Mouse (Mus musculus) embryonic fibroblast, embryonic 13.5 days (primary cell): ENCODE results near the gene Hoxa4. TPM values are rescaled to one million over a fixed set of nuclear protein-coding genes. Genes with fewer than 3 reads are reported as not detected.

Experiments
- H3K27ac ChIP-seq: 2 replicates; pipeline ENCODE4 v1.5.1; 2012; ENCODE audit warnings: low read length, control low read depth, inconsistent platforms; ENCODE audit not compliant: insufficient read depth
- H3K4me1 ChIP-seq: 2 replicates; pipeline ENCODE4 v1.6.1; 2011; ENCODE audit warnings: low read length; ENCODE audit not compliant: control insufficient read depth, insufficient read depth
- H3K4me3 ChIP-seq: 2 replicates; pipeline ENCODE4 v1.5.1; 2011; ENCODE audit warnings: mild to moderate bottlenecking, control low read depth, low read length; ENCODE audit not compliant: insufficient read depth
- CTCF ChIP-seq: IDR thresholded peaks from 2 replicates; pipeline ENCODE4 v1.5.1; 2011; ENCODE audit warnings: mild to moderate bottlenecking, control low read depth, low read length, moderate library complexity, borderline replicate concordance; ENCODE audit not compliant: insufficient read depth
- POLR2A ChIP-seq: IDR thresholded peaks from 2 replicates; pipeline ENCODE4 v1.6.1; 2011; ENCODE audit warnings: low read depth, mild to moderate bottlenecking, control low read depth, low read length, moderate library complexity
- polyA plus RNA-seq: library from polyadenylated mRNA; stranded (reverse); fragments of >200 nt; gene quantifications from 2 replicates; pipeline ENCODE4 v1.2.4, GENCODE M21; 2011; ENCODE audit warnings: low read depth; ENCODE audit not compliant: missing spikeins, insufficient read length

Hoxa4 gene
- polyA plus RNA-seq, 1 experiment = 3.0 TPM

GRCm38 (mm10) chr6:52174968-52175751, 16.4 kb downstream of the Hoxa4 start:
- TF ChIP-seq POLR2A (no peak), CTCF (no peak)
- Histone ChIP-seq H3K4me1 (peaks cover 8% of the 10 kb centered on the region), H3K27ac (peak overlapping the region; percentile 39), H3K4me3 (peak overlapping the region; percentile 48)

GRCm38 (mm10) chr6:52173648-52174047, 17.9 kb downstream of the Hoxa4 start:
- Histone ChIP-seq H3K4me3 (no peak overlapping the region), H3K4me1 (peaks cover 8% of the 10 kb centered on the region), H3K27ac (peak overlapping the region; percentile 90; the same call in 1 of the 2 replicates)
- TF ChIP-seq POLR2A (no peak), CTCF (no peak)

- TF ChIP-seq POLR2A (peak; percentile 55), CTCF (no peak)
- peaks cover 8% of the 10 kb centered on the region for H3K4me1 ChIP-seq
- H3K27ac ChIP-seq = peak overlapping the region; percentile 90; the same call in 1 of the 2 replicates
- H3K4me3 ChIP-seq = peak overlapping the region; percentile 20
These were observed 19.1 kb downstream of the Hoxa4 start for GRCm38 (mm10) chr6:52172501-52172900.

GRCm38 (mm10) chr6:52171938-52172337, 19.6 kb downstream of the Hoxa4 start:
- Histone ChIP-seq H3K27ac (peak overlapping the region; percentile 66), H3K4me3 (no peak overlapping the region), H3K4me1 (peaks cover 8% of the 10 kb centered on the region)
- TF ChIP-seq POLR2A = no peak
- no peak for TF ChIP-seq CTCF

- TF ChIP-seq POLR2A (no peak), CTCF (no peak)
- peaks cover 8% of the 10 kb centered on the region for H3K4me1 ChIP-seq
- no peak overlapping the region for H3K4me3 ChIP-seq
- peak overlapping the region; percentile 66 for H3K27ac ChIP-seq
These were observed 20.2 kb downstream of the Hoxa4 start for GRCm38 (mm10) chr6:52171331-52171730.

GRCm38 (mm10) chr6:52170898-52171223, 20.7 kb downstream of the Hoxa4 start:
- Histone ChIP-seq H3K27ac (peak overlapping the region; percentile 66), H3K4me3 (no peak overlapping the region), H3K4me1 (peaks cover 8% of the 10 kb centered on the region)
- TF ChIP-seq POLR2A (no peak), CTCF (no peak)

GRCm38 (mm10) chr6:52170166-52170897, 21.2 kb downstream of the Hoxa4 start:
- no peak overlapping the region for H3K4me3 ChIP-seq
- peak overlapping the region; percentile 66 for H3K27ac ChIP-seq
- no peak for TF ChIP-seq CTCF
- no peak for TF ChIP-seq POLR2A
- peaks cover 8% of the 10 kb centered on the region for H3K4me1 ChIP-seq

- no peak for TF ChIP-seq POLR2A
- no peak for TF ChIP-seq CTCF
- peaks cover 8% of the 10 kb centered on the region for H3K4me1 ChIP-seq
- no peak overlapping the region for H3K4me3 ChIP-seq
- peak overlapping the region; percentile 66; the same call in 1 of the 2 replicates for H3K27ac ChIP-seq
These were observed 21.9 kb downstream of the Hoxa4 start for GRCm38 (mm10) chr6:52169499-52170165.

- peaks cover 8% of the 10 kb centered on the region for H3K4me1 ChIP-seq
- peak overlapping the region; percentile 79 for H3K27ac ChIP-seq
- peak overlapping the region; percentile 19; the same call in 1 of the 2 replicates for H3K4me3 ChIP-seq
These were observed 23.1 kb downstream of the Hoxa4 start for GRCm38 (mm10) chr6:52168191-52169055.

More at GRCm38 (mm10) chr6:52168191-52169055, 23.1 kb downstream of the Hoxa4 start:
- TF ChIP-seq CTCF = no peak
